Mouse (Mus musculus) liver, embryonic 15.5 days (tissue): ENCODE measurements around the gene Cep72. TPM values are rescaled to one million over a fixed set of nuclear protein-coding genes. Genes with fewer than 3 reads are reported as not detected.
"Not testable (repeated sequence)": the region's sequence is repeated elsewhere in the genome, so short reads cannot be mapped to it uniquely, and the experiment has no call there.

ENCODE experiments used
- ATAC-seq: fragments of 200-750 bp; cut with Nextera tagmentation; 2 replicates; pipeline ENCODE4 v1.8.0; 2017; ENCODE audit warnings: moderate number of reproducible peaks, mild to moderate bottlenecking, moderate library complexity; ENCODE audit not compliant: insufficient read depth
- H3K27ac ChIP-seq: fragments of 300-500 bp; sonication (generic); replicated peaks from 2 replicates; pipeline ENCODE4 v1.5.1; 2015; ENCODE audit warnings: mild to moderate bottlenecking, inconsistent platforms
- H3K27me3 ChIP-seq: fragments of 300-500 bp; sonication (generic); 2 replicates; pipeline ENCODE4 v1.6.1; 2015; ENCODE audit warnings: mild to moderate bottlenecking, inconsistent platforms
- H3K36me3 ChIP-seq: fragments of 300-500 bp; sonication (generic); replicated peaks from 2 replicates; pipeline ENCODE4 v1.6.1; 2015; ENCODE audit warnings: moderate library complexity, mild to moderate bottlenecking, inconsistent platforms
- H3K4me1 ChIP-seq: fragments of 300-500 bp; sonication (generic); replicated peaks from 2 replicates; pipeline ENCODE4 v1.6.1; 2015; ENCODE audit warnings: inconsistent platforms
- H3K4me2 ChIP-seq: fragments of 300-500 bp; sonication (generic); 2 replicates; pipeline ENCODE4 v1.6.1; 2015; ENCODE audit warnings: moderate library complexity, mild to moderate bottlenecking, inconsistent platforms
- H3K4me3 ChIP-seq: fragments of 300-500 bp; sonication (generic); replicated peaks from 2 replicates; pipeline ENCODE4 v1.5.1; 2015; ENCODE audit warnings: mild to moderate bottlenecking, inconsistent platforms
- H3K9ac ChIP-seq: fragments of 300-500 bp; sonication (generic); 2 replicates; pipeline ENCODE4 v1.6.1; 2015; ENCODE audit warnings: moderate library complexity, mild to moderate bottlenecking, inconsistent platforms
- H3K9me3 ChIP-seq: fragments of 300-500 bp; sonication (generic); replicated peaks from 2 replicates; pipeline ENCODE4 v1.6.1; 2016; ENCODE audit warnings: inconsistent platforms
- WGBS: fragments of 180-500 bp; shearing (Covaris S2); methylation state at CpG from one replicate; pipeline ENCODE4 v1.1.7; 2015; ENCODE audit warnings: mixed read lengths; ENCODE audit not compliant: insufficient replicate concordance; 5-methylcytosine and 5-hydroxymethylcytosine counted together
- polyA plus RNA-seq: library from polyadenylated mRNA; unstranded; fragments of >200 nt; fragmentation: Nextera tagmentation; extraction: Ambion mirVana; gene quantifications from 2 replicates; pipeline ENCODE4 v1.2.1, GENCODE M21; 2015

The Cep72 gene
- polyA plus RNA-seq, 1 experiment from 2014 or later, result 6.8 TPM

GRCm38 (mm10) chr13:74008948-74009718 lies 53.0 kb downstream of the Cep72 start, which contains the start of gene Tppp:
Tppp (plus strand) TSS chr13:74009407.
- WGBS, result under 1% methylated on average over 56 of the region's 56 CpGs
- peak; percentile 97 for ATAC-seq
- Histone ChIP-seq H3K4me3 (peak within 1 kb of the TSS; percentile 58), H3K27ac (no peak within 1 kb of the TSS), H3K4me1 (peaks cover 24% of the 10 kb centered on the region), H3K9me3 (no peaks in the 10 kb centered on the region), H3K9ac (peak within 1 kb of the TSS; percentile 46; the same call in 1 of the 2 replicates), H3K4me2 (peak within 1 kb of the TSS; percentile 92), H3K27me3 (peaks cover 86% of the 10 kb centered on the region), H3K36me3 (no peaks in the 10 kb centered on the region)

- not testable (repeated sequence) for H3K4me3 ChIP-seq, H3K9ac ChIP-seq, H3K4me2 ChIP-seq, ATAC-seq, H3K9me3 ChIP-seq, H3K27ac ChIP-seq, H3K36me3 ChIP-seq
- peaks cover 76% of the 10 kb centered on the region for H3K27me3 ChIP-seq
- WGBS, result 70% methylated on average over 2 of the region's 2 CpGs
- H3K4me1 ChIP-seq, result peaks cover 24% of the 10 kb centered on the region
Observed at GRCm38 (mm10) chr13:74008216-74008615, 53.9 kb downstream of the Cep72 start.

- H3K27ac ChIP-seq, H3K4me3 ChIP-seq, H3K36me3 ChIP-seq, H3K9me3 ChIP-seq, ATAC-seq, H3K4me2 ChIP-seq, H3K9ac ChIP-seq: not testable (repeated sequence)
- WGBS, result 75% methylated on average over 4 of the region's 4 CpGs
- Histone ChIP-seq H3K4me1 (peaks cover 24% of the 10 kb centered on the region), H3K27me3 (peaks cover 63% of the 10 kb centered on the region)
Observed at GRCm38 (mm10) chr13:74006881-74007280, 55.2 kb downstream of the Cep72 start.

- Histone ChIP-seq H3K4me2 (no peak overlapping the region), H3K4me1 (no peaks in the 10 kb centered on the region), H3K9me3 (no peaks in the 10 kb centered on the region), H3K4me3 (no peak overlapping the region), H3K36me3 (no peaks in the 10 kb centered on the region), H3K27ac (no peak overlapping the region), H3K9ac (no peak overlapping the region), H3K27me3 (peaks cover 21% of the 10 kb centered on the region)
- no peak for ATAC-seq
- WGBS, result 43% methylated on average over 4 of the region's 4 CpGs
Observed at GRCm38 (mm10) chr13:74001492-74001891, 60.6 kb downstream of the Cep72 start.

- H3K4me2 ChIP-seq, result no peak overlapping the region
- 70% methylated on average over 6 of the region's 6 CpGs for WGBS
Observed at GRCm38 (mm10) chr13:74000961-74001360, 61.1 kb downstream of the Cep72 start.

DNA sequence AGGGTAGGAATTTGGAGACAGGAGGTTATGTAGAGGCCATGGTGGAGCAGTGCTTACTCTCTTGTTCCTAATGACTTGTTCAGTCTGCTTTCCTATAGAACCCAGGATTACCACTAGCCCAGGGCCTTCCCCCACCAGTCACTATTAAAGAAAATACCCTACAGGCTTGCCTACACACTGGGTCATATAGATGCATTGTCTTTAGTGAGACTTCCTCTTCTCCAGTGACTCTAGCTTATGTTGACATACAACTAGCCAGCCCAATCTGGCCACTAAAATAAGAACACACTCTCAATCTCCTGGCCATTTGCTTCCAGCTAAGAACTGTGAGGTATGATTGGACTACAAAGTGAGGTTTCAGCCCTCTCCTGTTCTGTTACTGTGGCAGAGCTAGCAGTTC lies 61.6 kb downstream of the Cep72 start:
- Histone ChIP-seq H3K4me2 (no peak overlapping the region), H3K36me3 (no peaks in the 10 kb centered on the region), H3K27me3 (peaks cover 13% of the 10 kb centered on the region; the same call in 1 of the 2 replicates), H3K9me3 (no peaks in the 10 kb centered on the region), H3K9ac (no peak overlapping the region), H3K27ac (no peak overlapping the region), H3K4me1 (no peaks in the 10 kb centered on the region), H3K4me3 (no peak overlapping the region)
- no peak for ATAC-seq

More at GRCm38 (mm10) chr13:74000961-74001360, 61.1 kb downstream of the Cep72 start:
- no peak overlapping the region for H3K27ac ChIP-seq
- H3K9ac ChIP-seq, result no peak overlapping the region
- H3K4me1 ChIP-seq, result no peaks in the 10 kb centered on the region
- no peaks in the 10 kb centered on the region for H3K9me3 ChIP-seq
- no peak for ATAC-seq
- peaks cover 16% of the 10 kb centered on the region for H3K27me3 ChIP-seq
- no peaks in the 10 kb centered on the region for H3K36me3 ChIP-seq
- H3K4me3 ChIP-seq, result no peak overlapping the region

GRCm38 (mm10) chr13:73996456-73996855 lies 65.6 kb downstream of the Cep72 start:
- Histone ChIP-seq H3K9me3 (no peaks in the 10 kb centered on the region), H3K4me3 (no peak overlapping the region), H3K4me2 (no peak overlapping the region), H3K4me1 (peaks cover 2% of the 10 kb centered on the region), H3K36me3 (no peaks in the 10 kb centered on the region), H3K9ac (no peak overlapping the region), H3K27me3 (peaks cover 8% of the 10 kb centered on the region; the same call in 1 of the 2 replicates), H3K27ac (no peak overlapping the region)
- WGBS, result 50% methylated on average over 4 of the region's 4 CpGs
- ATAC-seq, result no peak

GRCm38 (mm10) chr13:73991267-73991666 lies 70.8 kb downstream of the Cep72 start:
- no peak overlapping the region for H3K4me2 ChIP-seq
- H3K9ac ChIP-seq, result no peak overlapping the region
- H3K9me3 ChIP-seq, result no peaks in the 10 kb centered on the region
- no peak overlapping the region for H3K27ac ChIP-seq
- no peak for ATAC-seq
- H3K36me3 ChIP-seq, result no peaks in the 10 kb centered on the region
- no peak overlapping the region for H3K4me3 ChIP-seq
- H3K27me3 ChIP-seq, result no peaks in the 10 kb centered on the region
- H3K4me1 ChIP-seq, result peaks cover 15% of the 10 kb centered on the region
- 56% methylated on average over 5 of the region's 5 CpGs for WGBS

GRCm38 (mm10) chr13:73990761-73991160 lies 71.3 kb downstream of the Cep72 start:
- H3K27me3 ChIP-seq, result no peaks in the 10 kb centered on the region
- H3K9ac ChIP-seq, result no peak overlapping the region
- no peak overlapping the region for H3K4me3 ChIP-seq
- peak overlapping the region; percentile 35 for H3K4me2 ChIP-seq
- H3K27ac ChIP-seq, result 0 out of 2 replicates have a peak overlapping the region, but pooled peaks have one; percentile 21
- ATAC-seq, result peak; percentile 94
- H3K9me3 ChIP-seq, result no peaks in the 10 kb centered on the region
- WGBS, result 18% methylated on average over 2 of the region's 2 CpGs
- H3K36me3 ChIP-seq, result no peaks in the 10 kb centered on the region
- H3K4me1 ChIP-seq, result peaks cover 15% of the 10 kb centered on the region

- peak overlapping the region; percentile 35 for H3K4me2 ChIP-seq
- no peaks in the 10 kb centered on the region for H3K9me3 ChIP-seq
- 39% methylated on average over 5 of the region's 5 CpGs for WGBS
- peaks cover 15% of the 10 kb centered on the region for H3K4me1 ChIP-seq
- no peaks in the 10 kb centered on the region for H3K36me3 ChIP-seq
- H3K27me3 ChIP-seq, result no peaks in the 10 kb centered on the region
- 0 out of 2 replicates have a peak overlapping the region, but pooled peaks have one; percentile 21 for H3K27ac ChIP-seq
- no peak overlapping the region for H3K4me3 ChIP-seq
- H3K9ac ChIP-seq, result no peak overlapping the region
- peak; percentile 56 for ATAC-seq
Observed at GRCm38 (mm10) chr13:73990325-73990724, 71.8 kb downstream of the Cep72 start.
